Mouse (Mus musculus) stomach, embryonic 16.5 days (tissue): ENCODE results near the gene Sowahc. TPM values are rescaled to one million over a fixed set of nuclear protein-coding genes. Genes with fewer than 3 reads are reported as not detected.
A peak's percentile ranks its signal among the peaks of the same experiment; 100 is the strongest.

Experiments used
- ATAC-seq: fragments of 200-750 bp; cut with Nextera tagmentation; 2 replicates; pipeline ENCODE4 v1.8.0; 2017; ENCODE audit warnings: moderate number of reproducible peaks, moderate TSS enrichment; ENCODE audit not compliant: insufficient read depth, low FRiP score
- H3K27ac ChIP-seq: fragments of 300-500 bp; sonication (generic); 2 replicates; pipeline ENCODE4 v1.5.1; 2014; ENCODE audit warnings: low read length
- H3K27me3 ChIP-seq: fragments of 300-500 bp; sonication (generic); 2 replicates; pipeline ENCODE4 v1.6.1; 2014; ENCODE audit warnings: low read length, control low read depth, mixed read lengths; ENCODE audit not compliant: control insufficient read depth, insufficient read depth
- H3K36me3 ChIP-seq: fragments of 300-500 bp; sonication (generic); 2 replicates; pipeline ENCODE4 v1.6.1; 2014; ENCODE audit warnings: low read length; ENCODE audit not compliant: control insufficient read depth, insufficient read depth
- H3K4me1 ChIP-seq: fragments of 300-500 bp; sonication (generic); 2 replicates; pipeline ENCODE4 v1.6.1; 2014; ENCODE audit warnings: low read length, control low read depth, mixed read lengths; ENCODE audit not compliant: control insufficient read depth, insufficient read depth
- H3K4me2 ChIP-seq: fragments of 300-500 bp; sonication (generic); 2 replicates; pipeline ENCODE4 v1.6.1; 2014; ENCODE audit warnings: low read depth, low read length, mixed read lengths
- H3K4me3 ChIP-seq: fragments of 300-500 bp; sonication (generic); replicated peaks from 2 replicates; pipeline ENCODE4 v1.5.1; 2014; ENCODE audit warnings: mild to moderate bottlenecking, low read length
- H3K9ac ChIP-seq: fragments of 300-500 bp; sonication (generic); 2 replicates; pipeline ENCODE4 v1.6.1; 2014; ENCODE audit warnings: low read length
- H3K9me3 ChIP-seq: fragments of 300-500 bp; sonication (generic); replicated peaks from 2 replicates; pipeline ENCODE4 v1.6.1; 2016; ENCODE audit warnings: low read length, control low read depth; ENCODE audit not compliant: control insufficient read depth
- WGBS: fragments of 180-500 bp; shearing (Covaris S2); extraction: QIAGEN DNeasy Blood & Tissue Kit; methylation state at CpG from one replicate; pipeline ENCODE4 v1.1.7; 2014; 5-methylcytosine and 5-hydroxymethylcytosine counted together
- polyA plus RNA-seq: library from polyadenylated mRNA; unstranded; fragments of >200 nt; fragmentation: Nextera tagmentation; extraction: Ambion mirVana; gene quantifications from 2 replicates; pipeline ENCODE4 v1.2.1, GENCODE M21; 2015

Gene Sowahc
- polyA plus RNA-seq, 1 experiment from 2014 or later = 21.3 TPM

GRCm38 (mm10) chr10:59222271-59223101 is 733 bp downstream of the Sowahc start:
- 3% methylated on average over 49 of the region's 49 CpGs for WGBS
- Histone ChIP-seq H3K9me3 (no peaks in the 10 kb centered on the region), H3K4me2 (peak overlapping the region; percentile 91), H3K9ac (peak overlapping the region; percentile 93), H3K36me3 (no peaks in the 10 kb centered on the region), H3K27ac (peak overlapping the region; percentile 95), H3K4me1 (peaks cover 9% of the 10 kb centered on the region), H3K4me3 (peak overlapping the region; percentile 93), H3K27me3 (no peaks in the 10 kb centered on the region)
- ATAC-seq = 0 out of 2 replicates have a peak, but pooled peaks have one; percentile 2

- H3K27ac ChIP-seq = 0 out of 2 replicates have a peak overlapping the region, but pooled peaks have one; percentile 9
- no peaks in the 10 kb centered on the region for H3K36me3 ChIP-seq
- H3K4me2 ChIP-seq = peak overlapping the region; percentile 91
- peaks cover 9% of the 10 kb centered on the region for H3K4me1 ChIP-seq
- peak overlapping the region; percentile 93 for H3K9ac ChIP-seq
- WGBS = 44% methylated on average over 14 of the region's 14 CpGs
- ATAC-seq = no peak
- no peaks in the 10 kb centered on the region for H3K9me3 ChIP-seq
- peak overlapping the region; percentile 93 for H3K4me3 ChIP-seq
- no peaks in the 10 kb centered on the region for H3K27me3 ChIP-seq
Observed at GRCm38 (mm10) chr10:59223301-59223700, 1.5 kb downstream of the Sowahc start.

GRCm38 (mm10) chr10:59223890-59224289 is 2.1 kb downstream of the Sowahc start:
- H3K9me3 ChIP-seq = no peaks in the 10 kb centered on the region
- H3K4me2 ChIP-seq = peak overlapping the region; percentile 91
- ATAC-seq = no peak
- no peaks in the 10 kb centered on the region for H3K36me3 ChIP-seq
- peaks cover 9% of the 10 kb centered on the region for H3K4me1 ChIP-seq
- H3K27ac ChIP-seq = no peak overlapping the region
- no peaks in the 10 kb centered on the region for H3K27me3 ChIP-seq
- WGBS = 65% methylated on average over 4 of the region's 4 CpGs
- H3K9ac ChIP-seq = no peak overlapping the region
- H3K4me3 ChIP-seq = peak overlapping the region; percentile 93

- H3K4me2 ChIP-seq = peak overlapping the region; percentile 29; the same call in 1 of the 2 replicates
Observed at GRCm38 (mm10) chr10:59225137-59225536, 3.4 kb downstream of the Sowahc start.

GRCm38 (mm10) chr10:59229205-59229820 is 7.6 kb downstream of the Sowahc start:
- Histone ChIP-seq H3K27me3 (no peaks in the 10 kb centered on the region), H3K9me3 (no peaks in the 10 kb centered on the region), H3K4me2 (no peak overlapping the region), H3K4me3 (no peak overlapping the region), H3K27ac (no peak overlapping the region), H3K9ac (no peak overlapping the region), H3K36me3 (no peaks in the 10 kb centered on the region), H3K4me1 (no peaks in the 10 kb centered on the region; the same call in 1 of the 2 replicates)
- 50% methylated on average over 4 of the region's 4 CpGs for WGBS
- peak; percentile 40; the same call in 1 of the 2 replicates for ATAC-seq

More at GRCm38 (mm10) chr10:59225137-59225536, 3.4 kb downstream of the Sowahc start:
- H3K4me3 ChIP-seq = no peak overlapping the region
- no peak for ATAC-seq
- no peaks in the 10 kb centered on the region for H3K36me3 ChIP-seq
- H3K27ac ChIP-seq = no peak overlapping the region
- no peak overlapping the region for H3K9ac ChIP-seq
- no peaks in the 10 kb centered on the region for H3K9me3 ChIP-seq
- no peaks in the 10 kb centered on the region for H3K27me3 ChIP-seq
- peaks cover 9% of the 10 kb centered on the region for H3K4me1 ChIP-seq
- 83% methylated on average over 2 of the region's 2 CpGs for WGBS

- Histone ChIP-seq H3K27me3 (no peaks in the 10 kb centered on the region), H3K9ac (no peak overlapping the region), H3K4me2 (no peak overlapping the region), H3K27ac (no peak overlapping the region), H3K9me3 (no peaks in the 10 kb centered on the region), H3K4me1 (no peaks in the 10 kb centered on the region), H3K36me3 (no peaks in the 10 kb centered on the region), H3K4me3 (no peak overlapping the region)
- 96% methylated on average over 2 of the region's 2 CpGs for WGBS
- ATAC-seq = no peak
Observed at GRCm38 (mm10) chr10:59235227-59235626, 13.5 kb downstream of the Sowahc start.

DNA sequence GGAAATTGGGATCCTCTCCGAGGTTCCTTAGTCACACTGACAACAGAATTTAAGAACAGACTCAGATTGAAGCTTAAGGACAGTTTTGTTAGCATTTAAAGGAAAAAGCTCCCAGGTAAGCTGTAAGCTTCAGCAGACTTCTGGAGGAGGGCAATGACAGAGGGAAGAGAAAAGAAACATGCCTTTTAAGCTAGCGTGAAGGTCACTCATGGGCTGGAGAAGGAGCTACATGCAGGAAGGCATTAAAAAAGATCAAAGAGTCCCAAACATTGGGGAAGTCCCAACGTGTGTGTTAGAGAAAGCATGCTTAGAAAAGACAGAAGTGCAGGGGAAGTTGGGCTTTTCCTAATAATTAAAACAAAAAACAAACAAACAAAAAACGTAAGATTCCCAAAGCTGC is 14.1 kb downstream of the Sowahc start:
- Histone ChIP-seq H3K4me1 (no peaks in the 10 kb centered on the region), H3K4me2 (no peak overlapping the region), H3K9ac (no peak overlapping the region), H3K27me3 (no peaks in the 10 kb centered on the region), H3K4me3 (no peak overlapping the region), H3K36me3 (no peaks in the 10 kb centered on the region), H3K27ac (no peak overlapping the region), H3K9me3 (no peaks in the 10 kb centered on the region)
- no peak for ATAC-seq
- 48% methylated on average over 4 of the region's 4 CpGs for WGBS

DNA sequence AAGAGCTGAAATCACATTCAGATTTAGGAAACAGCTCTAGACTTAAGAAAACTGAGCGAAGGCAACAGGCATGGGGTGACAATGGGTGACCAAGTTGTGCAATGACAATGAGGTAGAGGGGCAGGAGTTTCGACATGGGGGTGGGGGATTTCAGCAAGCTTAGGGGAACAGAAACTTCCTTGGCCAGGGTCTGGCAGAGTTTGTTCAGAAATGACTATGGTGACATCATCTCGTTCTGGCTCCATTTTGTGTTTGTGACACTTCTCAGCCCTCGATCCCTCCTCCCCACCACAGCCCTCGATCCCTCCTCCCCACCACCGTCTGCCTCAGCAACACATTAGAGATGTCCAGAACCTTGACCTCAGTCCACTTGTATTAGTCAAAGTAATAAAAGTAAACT is 14.7 kb downstream of the Sowahc start:
- H3K4me3 ChIP-seq = no peak overlapping the region
- 68% methylated on average over 6 of the region's 6 CpGs for WGBS
- H3K27ac ChIP-seq = no peak overlapping the region
- H3K27me3 ChIP-seq = no peaks in the 10 kb centered on the region
- no peaks in the 10 kb centered on the region for H3K36me3 ChIP-seq
- no peak for ATAC-seq
- 0 out of 2 replicates have a peak, but pooled peaks cover 4% of the 10 kb centered on the region for H3K4me1 ChIP-seq
- no peak overlapping the region for H3K9ac ChIP-seq
- no peaks in the 10 kb centered on the region for H3K9me3 ChIP-seq
- H3K4me2 ChIP-seq = no peak overlapping the region

- H3K4me2 ChIP-seq = no peak overlapping the region
- no peaks in the 10 kb centered on the region for H3K9me3 ChIP-seq
- H3K27ac ChIP-seq = no peak overlapping the region
- ATAC-seq = no peak
- H3K4me3 ChIP-seq = no peak overlapping the region
- no peak overlapping the region for H3K9ac ChIP-seq
- 21% methylated on average over 3 of the region's 3 CpGs for WGBS
- H3K36me3 ChIP-seq = no peaks in the 10 kb centered on the region
- no peaks in the 10 kb centered on the region for H3K27me3 ChIP-seq
- 0 out of 2 replicates have a peak, but pooled peaks cover 4% of the 10 kb centered on the region for H3K4me1 ChIP-seq
Observed at GRCm38 (mm10) chr10:59237757-59238156, 16.0 kb downstream of the Sowahc start.
